Mouse (Mus musculus) heart, postnatal 0 days (tissue): Measurements from ENCODE around the gene Hunk. TPM values are rescaled to one million over a fixed set of nuclear protein-coding genes. Genes with fewer than 3 reads are reported as not detected.

Experiments
- ATAC-seq: fragments of 200-750 bp; cut with Nextera tagmentation; 2 replicates; pipeline ENCODE4 v1.8.0; 2017; ENCODE audit warnings: low read depth, moderate number of reproducible peaks, moderate library complexity; ENCODE audit not compliant: insufficient read depth
- DNase-seq: peaks from one replicate; pipeline ENCODE4 v3.0.0-alpha.2; 2016; ENCODE audit warnings: low spot score
- H3K27ac ChIP-seq: fragments of 300-500 bp; sonication (generic); 2 replicates; pipeline ENCODE4 v1.5.1; 2014; ENCODE audit warnings: low read depth, mild to moderate bottlenecking
- H3K27me3 ChIP-seq: fragments of 300-500 bp; sonication (generic); 2 replicates; pipeline ENCODE4 v1.6.1; 2014; ENCODE audit warnings: low read length, mixed read lengths; ENCODE audit not compliant: control insufficient read depth, insufficient read depth
- H3K36me3 ChIP-seq: fragments of 300-500 bp; sonication (generic); replicated peaks from 2 replicates; pipeline ENCODE4 v1.6.1; 2014; ENCODE audit warnings: low read length, mixed read lengths; ENCODE audit not compliant: control insufficient read depth, insufficient read depth
- H3K4me1 ChIP-seq: fragments of 300-500 bp; sonication (generic); 2 replicates; pipeline ENCODE4 v1.6.1; 2014; ENCODE audit warnings: antibody characterized with exemption; ENCODE audit not compliant: control insufficient read depth, insufficient read depth
- H3K4me2 ChIP-seq: fragments of 300-500 bp; sonication (generic); 2 replicates; pipeline ENCODE4 v1.6.1; 2014; ENCODE audit warnings: low read depth, mild to moderate bottlenecking, low read length, moderate library complexity
- H3K4me3 ChIP-seq: fragments of 300-500 bp; sonication (generic); 2 replicates; pipeline ENCODE4 v1.5.1; 2014; ENCODE audit warnings: low read depth, low read length
- H3K9ac ChIP-seq: fragments of 300-500 bp; sonication (generic); replicated peaks from 2 replicates; pipeline ENCODE4 v1.6.1; 2014; ENCODE audit warnings: low read depth, low read length, mixed read lengths
- H3K9me3 ChIP-seq: fragments of 300-500 bp; sonication (generic); replicated peaks from 2 replicates; pipeline ENCODE4 v1.6.1; 2016; ENCODE audit warnings: low read length; ENCODE audit not compliant: control insufficient read depth
- CTCF ChIP-seq: IDR thresholded peaks from 2 replicates; pipeline ENCODE4 v1.5.1; 2016; ENCODE audit warnings: antibody characterized with exemption, control low read depth, low read depth
- EP300 ChIP-seq: IDR thresholded peaks from 2 replicates; pipeline ENCODE4 v1.6.1; 2016; ENCODE audit warnings: antibody characterized with exemption, low read depth
- WGBS: fragments of 180-500 bp; shearing (Covaris S2); extraction: QIAGEN DNeasy Blood & Tissue Kit; methylation state at CpG from one replicate; pipeline ENCODE4 v1.1.7; 2014; 5-methylcytosine and 5-hydroxymethylcytosine counted together
- polyA plus RNA-seq: library from polyadenylated mRNA; unstranded; fragments of >200 nt; fragmentation: Nextera tagmentation; extraction: Ambion mirVana; gene quantifications from 2 replicates; pipeline ENCODE4 v1.2.1, GENCODE M21; 2015
- total RNA-seq: library from RNA; depleted of rRNA; stranded (reverse); fragments of >200 nt; gene quantifications from 2 replicates; pipeline ENCODE4 v1.2.3, GENCODE M21; 2014; ENCODE audit warnings: low replicate concordance

Gene Hunk
- total and polyA plus RNA-seq, 2 experiments from 2014 or later, result 1.6 to 3.3 TPM

- no peak overlapping the region for H3K9ac ChIP-seq
- no peak overlapping the region for H3K4me2 ChIP-seq
- no peaks in the 10 kb centered on the region for H3K9me3 ChIP-seq
- TF ChIP-seq CTCF (peak; percentile 85), EP300 (no peak)
- H3K27me3 ChIP-seq, result peaks cover 6% of the 10 kb centered on the region; the same call in 1 of the 2 replicates
- no peak overlapping the region for H3K4me3 ChIP-seq
- H3K36me3 ChIP-seq, result no peaks in the 10 kb centered on the region
- no peak overlapping the region for H3K27ac ChIP-seq
- DNase-seq (peak; percentile 66), ATAC-seq (no peak)
- H3K4me1 ChIP-seq, result no peaks in the 10 kb centered on the region
- 21% methylated on average over 11 of the region's 11 CpGs for WGBS
Measured at GRCm38 (mm10) chr16:90379897-90380296, 5.9 kb upstream of the Hunk start.

- no peaks in the 10 kb centered on the region for H3K9me3 ChIP-seq
- H3K4me3 ChIP-seq, result no peak overlapping the region
- no peaks in the 10 kb centered on the region for H3K36me3 ChIP-seq
- peaks cover 5% of the 10 kb centered on the region; the same call in 1 of the 2 replicates for H3K4me1 ChIP-seq
- ATAC-seq (no peak), DNase-seq (no peak)
- H3K27me3 ChIP-seq, result peaks cover 6% of the 10 kb centered on the region; the same call in 1 of the 2 replicates
- no peak overlapping the region for H3K27ac ChIP-seq
- no peak overlapping the region for H3K4me2 ChIP-seq
- no peak overlapping the region for H3K9ac ChIP-seq
- 87% methylated on average over 3 of the region's 3 CpGs for WGBS
- TF ChIP-seq EP300 (no peak), CTCF (peak; percentile 39)
Measured at GRCm38 (mm10) chr16:90381633-90382032, 4.2 kb upstream of the Hunk start.

- Histone ChIP-seq H3K9ac (no peak overlapping the region), H3K4me1 (peaks cover 15% of the 10 kb centered on the region), H3K9me3 (no peaks in the 10 kb centered on the region), H3K27me3 (peaks cover 6% of the 10 kb centered on the region; the same call in 1 of the 2 replicates), H3K4me2 (no peak overlapping the region), H3K36me3 (no peaks in the 10 kb centered on the region), H3K27ac (no peak overlapping the region), H3K4me3 (no peak overlapping the region)
- ATAC-seq (no peak), DNase-seq (no peak)
- TF ChIP-seq CTCF (no peak), EP300 (no peak)
- 75% methylated on average over 10 of the region's 10 CpGs for WGBS
Measured at GRCm38 (mm10) chr16:90382701-90383280, 3.0 kb upstream of the Hunk start.

- Histone ChIP-seq H3K4me1 (peaks cover 23% of the 10 kb centered on the region), H3K4me3 (no peak overlapping the region), H3K27ac (no peak overlapping the region), H3K36me3 (no peaks in the 10 kb centered on the region), H3K27me3 (peaks cover 3% of the 10 kb centered on the region; the same call in 1 of the 2 replicates), H3K9ac (no peak overlapping the region), H3K4me2 (no peak overlapping the region), H3K9me3 (no peaks in the 10 kb centered on the region)
- peak; percentile 10 for DNase-seq
- no peak for ATAC-seq
- 52% methylated on average over 3 of the region's 3 CpGs for WGBS
- TF ChIP-seq CTCF, result no peak
- TF ChIP-seq EP300, result no peak
Measured at GRCm38 (mm10) chr16:90384058-90384457, 1.8 kb upstream of the Hunk start.

GRCm38 (mm10) chr16:90384846-90385245 lies 967 bp upstream of the Hunk start:
- Histone ChIP-seq H3K27ac (no peak overlapping the region), H3K4me3 (peak overlapping the region; percentile 84), H3K4me2 (peak overlapping the region; percentile 98), H3K9me3 (no peaks in the 10 kb centered on the region), H3K36me3 (no peaks in the 10 kb centered on the region), H3K4me1 (peaks cover 27% of the 10 kb centered on the region), H3K27me3 (no peaks in the 10 kb centered on the region), H3K9ac (no peak overlapping the region)
- TF ChIP-seq CTCF (no peak), EP300 (no peak)
- no peak for ATAC-seq
- peak; percentile 5 for DNase-seq
- WGBS, result 20% methylated on average over 12 of the region's 12 CpGs

GRCm38 (mm10) chr16:90385326-90385687 lies 506 bp upstream of the Hunk start:
- Histone ChIP-seq H3K4me2 (peak overlapping the region; percentile 98), H3K4me1 (peaks cover 27% of the 10 kb centered on the region), H3K27ac (peak overlapping the region; percentile 80), H3K9ac (peak overlapping the region; percentile 81), H3K9me3 (no peaks in the 10 kb centered on the region), H3K36me3 (no peaks in the 10 kb centered on the region), H3K27me3 (no peaks in the 10 kb centered on the region), H3K4me3 (peak overlapping the region; percentile 84)
- DNase-seq, result peak; percentile 54
- under 1% methylated on average over 16 of the region's 16 CpGs for WGBS
- ATAC-seq, result peak; percentile 7; the same call in 1 of the 2 replicates
- TF ChIP-seq EP300, result no peak
- TF ChIP-seq CTCF, result no peak
